Comparison of ENCODE assay signal across 29 mouse cellular contexts in genomic region chr3:105066544-105066943, GRCm38 (mm10). TPM values are rescaled to one million over a fixed set of nuclear protein-coding genes. Genes with fewer than 3 reads are reported as not detected.
"Had no signal": no experiment of that assay in that cellular context is flagged by ENCODE, and none has a peak within 500 bp of the region (broad histone marks: within the 10 kb centered on the region; RNA-seq: fewer than 3 reads in every experiment).

4930564D02Rik (plus strand) TSS chr3:105066844.

- H3K4me1 ChIP-seq: liver, embryonic 13.5 days; midbrain, embryonic 13.5 days had no signal

- H3K27ac ChIP-seq: kidney, embryonic 15.5 days; left cerebral cortex, adult 2 months; limb, embryonic 13.5 days; liver, embryonic 13.5 days; macrophage; midbrain, embryonic 13.5 days; stomach, postnatal 0 days had no signal

- H3K9ac ChIP-seq: kidney, embryonic 15.5 days; limb, embryonic 13.5 days; liver, embryonic 13.5 days; lung, embryonic 14.5 days; midbrain, embryonic 13.5 days had no signal

- H3K4me2 ChIP-seq: kidney, embryonic 15.5 days; limb, embryonic 13.5 days; liver, embryonic 13.5 days; lung, embryonic 14.5 days; midbrain, embryonic 13.5 days had no signal

- H3K27me3 ChIP-seq: limb, embryonic 13.5 days; liver, embryonic 13.5 days; midbrain, embryonic 13.5 days had no signal

- ATAC-seq: lung, postnatal 0 days; midbrain, embryonic 13.5 days had no signal

- H3K9me3 ChIP-seq: limb, embryonic 13.5 days; liver, embryonic 13.5 days; midbrain, embryonic 13.5 days had no signal

- H3K36me3 ChIP-seq: kidney, embryonic 15.5 days; limb, embryonic 13.5 days; liver, embryonic 13.5 days; midbrain, embryonic 13.5 days had no signal

- H3K4me3 ChIP-seq: kidney, embryonic 15.5 days; left cerebral cortex, adult 2 months; limb, embryonic 13.5 days; liver, embryonic 13.5 days; midbrain, embryonic 13.5 days had no signal

- DNase-seq: kidney, adult 8-10 months; kidney, postnatal 10 days; kidney, postnatal 36 days; layer of hippocampus, postnatal 36 days; liver, embryonic 13.5 days; lung, embryonic 14.5 days; right cerebral cortex, adult 18-20 months; right cerebral cortex, postnatal 14 days; right cerebral cortex, postnatal 4 days; thymus, adult 18-20 months; thymus, postnatal 36 days had no signal

RNA-seq across cellular contexts. Expression of gene 4930564D02Rik, which starts in this region (rescaled TPM):
- total RNA-seq: layer of hippocampus, adult 8-10 months; layer of hippocampus, postnatal 10 days; layer of hippocampus, postnatal 36 days; left cerebral cortex, adult 2 months; left cerebral cortex, postnatal 10 days; left cerebral cortex, postnatal 36 days; liver, adult 2 months; megakaryocyte, adult 5-6 weeks; midbrain, postnatal 0 days had no signal
- polyA plus RNA-seq: kidney, embryonic 15.5 days; limb, embryonic 13.5 days; liver, adult 2 months; liver, embryonic 13.5 days; liver, embryonic 16.5 days; lung, embryonic 14.5 days; lung, postnatal 0 days; macrophage; midbrain, embryonic 13.5 days; midbrain, postnatal 0 days; neural tube, embryonic 11.5 days; neural tube, embryonic 14.5 days; stomach, embryonic 14.5 days; stomach, postnatal 0 days had no signal
